Mouse (Mus musculus) MEL (cell line): ENCODE measurements around the gene Btk. TPM values are rescaled to one million over a fixed set of nuclear protein-coding genes. Genes with fewer than 3 reads are reported as not detected.

Experiments used
- DNase-seq: peaks from one replicate; pipeline ENCODE4 v3.0.0; 2011; ENCODE audit warnings: low read depth, low spot score
- H3K27ac ChIP-seq: 2 replicates; pipeline ENCODE4 v1.5.1; 2012; ENCODE audit warnings: low read depth, mild to moderate bottlenecking, control low read depth, low read length, moderate library complexity; ENCODE audit not compliant: control insufficient read depth
- H3K27me3 ChIP-seq, 2 experiments: fragments of 150-350 bp in 1 of 2; sonication (generic) in 1 of 2; 2 replicates each; pipeline ENCODE4 v1.6.1; 2012; ENCODE audit warnings: low read length in 2 of 2, mild to moderate bottlenecking in 2 of 2, improper control_type of control experiment in 1 of 2, moderate library complexity in 1 of 2; ENCODE audit not compliant: insufficient read depth in 2 of 2, control insufficient read depth in 1 of 2
- H3K36me3 ChIP-seq, 2 experiments: 2 replicates each; pipeline ENCODE4 v1.6.1; 2012 to 2014; ENCODE audit warnings: low read length in 2 of 2, improper control_type of control experiment in 1 of 2, inconsistent platforms in 1 of 2, mild to moderate bottlenecking in 1 of 2; ENCODE audit not compliant: insufficient read depth in 2 of 2, control insufficient read depth in 1 of 2
- H3K4me1 ChIP-seq, 2 experiments: fragments of 150-350 bp in 1 of 2; sonication (generic) in 1 of 2; 2 replicates each; pipeline ENCODE4 v1.6.1; 2012; ENCODE audit warnings: low read length in 2 of 2, improper control_type of control experiment in 1 of 2, mild to moderate bottlenecking in 1 of 2; ENCODE audit not compliant: insufficient read depth in 2 of 2, control insufficient read depth in 1 of 2
- H3K4me3 ChIP-seq, 2 experiments: fragments of 150-350 bp in 1 of 2; sonication (generic) in 1 of 2; 2 replicates each; pipeline ENCODE4 v1.5.1; 2012; ENCODE audit warnings: low read depth in 2 of 2, low read length in 2 of 2, mild to moderate bottlenecking in 2 of 2, moderate library complexity in 2 of 2, control low read depth in 1 of 2, improper control_type of control experiment in 1 of 2; ENCODE audit not compliant: control insufficient read depth in 1 of 2, insufficient read depth in 1 of 2
- H3K79me2 ChIP-seq: 2 replicates; pipeline ENCODE4 v1.6.1; 2012; ENCODE audit warnings: mild to moderate bottlenecking, low read length, moderate library complexity; ENCODE audit not compliant: control insufficient read depth, poor library complexity, insufficient read depth
- H3K9ac ChIP-seq: 2 replicates; pipeline ENCODE4 v1.6.1; 2012; ENCODE audit warnings: low read depth, mild to moderate bottlenecking, control low read depth, low read length, moderate library complexity; ENCODE audit not compliant: control insufficient read depth, poor library complexity, severe bottlenecking
- H3K9me3 ChIP-seq: fragments of 150-350 bp; sonication (generic); replicated peaks from 2 replicates; pipeline ENCODE4 v1.6.1; 2012; ENCODE audit warnings: mild to moderate bottlenecking, low read length, improper control_type of control experiment, moderate library complexity; ENCODE audit not compliant: insufficient read depth
- CHD1 ChIP-seq: IDR thresholded peaks from 2 replicates; pipeline ENCODE4 v1.6.1; 2012; ENCODE audit warnings: low read depth, mild to moderate bottlenecking, inconsistent platforms, low read length, improper control_type of control experiment
- CTCF ChIP-seq, 3 experiments: IDR thresholded peaks in 2 of 3; conservative IDR thresholded peaks in 1 of 3; 2 replicates each; pipeline ENCODE4 v1.5.1; 2011 to 2012; ENCODE audit warnings: low read length in 3 of 3, low read depth in 2 of 3, mild to moderate bottlenecking in 2 of 3, improper control_type of control experiment in 1 of 3, inconsistent platforms in 1 of 3, mixed read lengths in 1 of 3, moderate library complexity in 1 of 3; ENCODE audit not compliant: control insufficient read depth in 1 of 3, insufficient read depth in 1 of 3, poor library complexity in 1 of 3, severe bottlenecking in 1 of 3
- HCFC1 ChIP-seq: IDR thresholded peaks from 2 replicates; pipeline ENCODE4 v1.6.1; 2012; ENCODE audit warnings: low read depth, mild to moderate bottlenecking, inconsistent platforms, low read length, improper control_type of control experiment, moderate library complexity
- JUND ChIP-seq: IDR thresholded peaks from 2 replicates; pipeline ENCODE4 v1.6.1; 2011; ENCODE audit warnings: low read depth, mild to moderate bottlenecking, improper control_type of control experiment, low read length
- MEF2A ChIP-seq: IDR thresholded peaks from 2 replicates; pipeline ENCODE4 v1.6.1; 2014; ENCODE audit warnings: low read depth, mild to moderate bottlenecking, inconsistent platforms, low read length, improper control_type of control experiment; ENCODE audit not compliant: poor library complexity, insufficient replicate concordance, severe bottlenecking; ENCODE audit errors: extremely low read depth
- MXI1 ChIP-seq: IDR thresholded peaks from 2 replicates; pipeline ENCODE4 v1.6.1; 2011; ENCODE audit warnings: mild to moderate bottlenecking, low read depth, low read length, improper control_type of control experiment
- MYB ChIP-seq: IDR thresholded peaks from 2 replicates; pipeline ENCODE4 v1.6.1; 2011; ENCODE audit warnings: mild to moderate bottlenecking, low read depth, low read length, improper control_type of control experiment
- POLR2AphosphoS2 ChIP-seq: IDR thresholded peaks from 2 replicates; pipeline ENCODE4 v1.6.1; 2011; ENCODE audit warnings: low read length, improper control_type of control experiment
- POLR2AphosphoS5 ChIP-seq: IDR thresholded peaks from 2 replicates; pipeline ENCODE4 v1.6.1; 2012; ENCODE audit warnings: low read depth, borderline replicate concordance, mild to moderate bottlenecking, inconsistent platforms, low read length, moderate library complexity, mixed read lengths
- RAD21 ChIP-seq: IDR thresholded peaks from 2 replicates; pipeline ENCODE4 v1.6.1; 2011; ENCODE audit warnings: mild to moderate bottlenecking, low read depth, low read length, improper control_type of control experiment
- RCOR1 ChIP-seq: IDR thresholded peaks from 2 replicates; pipeline ENCODE4 v1.6.1; 2012; ENCODE audit warnings: low read depth, mild to moderate bottlenecking, inconsistent platforms, low read length, improper control_type of control experiment
- SMC3 ChIP-seq: IDR thresholded peaks from 2 replicates; pipeline ENCODE4 v1.6.1; 2011; ENCODE audit warnings: low read depth, low read length, improper control_type of control experiment
- TAL1 ChIP-seq: IDR thresholded peaks from 2 replicates; pipeline ENCODE4 v1.6.1; 2012; ENCODE audit warnings: mild to moderate bottlenecking, inconsistent platforms, low read length, moderate library complexity, mixed read lengths
- UBTF ChIP-seq: IDR thresholded peaks from 2 replicates; pipeline ENCODE4 v1.6.1; 2012; ENCODE audit warnings: low read depth, mild to moderate bottlenecking, inconsistent platforms, low read length, improper control_type of control experiment, moderate library complexity, borderline replicate concordance; ENCODE audit not compliant: insufficient read depth
- USF1 ChIP-seq: IDR thresholded peaks from 2 replicates; pipeline ENCODE4 v1.6.1; 2014; ENCODE audit warnings: low read depth, mild to moderate bottlenecking, inconsistent platforms, low read length, improper control_type of control experiment, moderate library complexity
- ZKSCAN1 ChIP-seq: IDR thresholded peaks from 2 replicates; pipeline ENCODE4 v1.6.1; 2012; ENCODE audit warnings: low read depth, mild to moderate bottlenecking, inconsistent platforms, low read length, improper control_type of control experiment, moderate library complexity
- ZMIZ1 ChIP-seq: IDR thresholded peaks from 2 replicates; pipeline ENCODE4 v1.6.1; 2012; ENCODE audit warnings: low read depth, mild to moderate bottlenecking, inconsistent platforms, low read length, improper control_type of control experiment, moderate library complexity
- polyA plus RNA-seq, 2 experiments: library from polyadenylated mRNA; stranded (reverse) in 1 of 2; unstranded in 1 of 2; fragments of >175 nt in 1 of 2; fragments of >200 nt in 1 of 2; gene quantifications; 2 replicates each; pipeline versions ENCODE4 v1.2.1 to v1.2.4; 2012; ENCODE audit warnings: low replicate concordance in 2 of 2, low read depth in 1 of 2; ENCODE audit not compliant: insufficient read length in 2 of 2, insufficient read depth in 1 of 2, missing spikeins in 1 of 2
- total RNA-seq: library from RNA; depleted of rRNA; stranded (reverse); fragments of 300-350 nt; gene quantifications from 2 replicates; pipeline ENCODE4 v1.2.3, GENCODE M21; 2012

The Btk gene
- total and polyA plus RNA-seq, 3 experiments: 137 to 327 (median 291) TPM

GRCm38 (mm10) chrX:134585103-134586002 is 2.0 kb upstream of the Btk start, which contains the start of gene Rpl36a:
Rpl36a (plus strand) TSS chrX:134585654.
- H3K4me1 ChIP-seq: peaks cover 7 to 18% of the 10 kb centered on the region in 2 experiments; a peak in 3 of 4 replicates
- no peaks in the 10 kb centered on the region for H3K27me3 ChIP-seq
- TF ChIP-seq MYB (no peak), RCOR1 (no peak), ZKSCAN1 (no peak), UBTF (no peak), USF1 (no peak), TAL1 (peak; percentile 23; the same call in 1 of the 2 replicates), POLR2AphosphoS5 (peak; percentile 98), MEF2A (no peak), HCFC1 (no peak), ZMIZ1 (no peak), SMC3 (no peak), MXI1 (no peak), CTCF (IDR thresholded peaks at IDR 0.05 in 2 of 3, conservative IDR thresholded peaks at IDR 0.05 in 1 of 3; ENCODE audit: control insufficient read depth in 1 of 3, insufficient read depth in 1 of 3, low read depth in 2 of 3, low read length in 3 of 3, poor library complexity in 1 of 3, severe bottlenecking in 1 of 3) (peak in 1 of 3 experiments; percentile 89; a peak in 2 of 6 replicates), CHD1 (no peak), JUND (no peak)
- H3K9me3 ChIP-seq: no peaks in the 10 kb centered on the region
- DNase-seq: peak; percentile 100
- peaks cover 70% of the 10 kb centered on the region for H3K79me2 ChIP-seq
- peaks cover 18 to 43% of the 10 kb centered on the region in 2 experiments for H3K36me3 ChIP-seq
- peak within 1 kb of the TSS; percentile 70 to 75 for H3K4me3 ChIP-seq
- peak within 1 kb of the TSS; percentile 85 for H3K9ac ChIP-seq
- peak within 1 kb of the TSS; percentile 99 for H3K27ac ChIP-seq

GRCm38 (mm10) chrX:134582270-134582669 is 1.1 kb downstream of the Btk start:
- Histone ChIP-seq H3K36me3 (peaks cover 11 to 50% of the 10 kb centered on the region in 2 experiments), H3K9me3 (no peaks in the 10 kb centered on the region), H3K27ac (peak overlapping the region; percentile 99), H3K4me3 (peak overlapping the region; percentile 75 to 85), H3K79me2 (peaks cover 89% of the 10 kb centered on the region), H3K9ac (peak overlapping the region; percentile 90), H3K27me3 (no peaks in the 10 kb centered on the region), H3K4me1 (peaks cover 25 to 32% of the 10 kb centered on the region in 2 experiments)
- TF ChIP-seq JUND (no peak), POLR2AphosphoS2 (no peak), MYB (no peak), RAD21 (no peak), POLR2AphosphoS5 (peak; percentile 88)
- DNase-seq: peak; percentile 85
